Mouse (Mus musculus) small intestine, adult 2 months (tissue): ENCODE results near the gene Rabggtb. TPM values are rescaled to one million over a fixed set of nuclear protein-coding genes. Genes with fewer than 3 reads are reported as not detected.

Source experiments
- H3K27ac ChIP-seq: fragments of 200-500 bp; 2 replicates; pipeline ENCODE4 v1.5.1; 2012; ENCODE audit warnings: low read depth, low read length, control low read depth, inconsistent platforms; ENCODE audit not compliant: insufficient read depth
- H3K27me3 ChIP-seq: fragments of 200-500 bp; 2 replicates; pipeline ENCODE4 v1.6.1; 2012; ENCODE audit warnings: mild to moderate bottlenecking, moderate library complexity, low read length, inconsistent platforms; ENCODE audit not compliant: control insufficient read depth, insufficient read depth
- H3K36me3 ChIP-seq: fragments of 200-500 bp; 2 replicates; pipeline ENCODE4 v1.6.1; 2012; ENCODE audit warnings: mild to moderate bottlenecking, low read length, control low read depth, inconsistent platforms; ENCODE audit not compliant: control insufficient read depth, insufficient read depth
- H3K4me1 ChIP-seq: fragments of 200-500 bp; 2 replicates; pipeline ENCODE4 v1.6.1; 2012; ENCODE audit warnings: low read length, inconsistent platforms, mixed read lengths; ENCODE audit not compliant: control insufficient read depth, insufficient read depth, insufficient read length
- H3K4me3 ChIP-seq: fragments of 200-500 bp; 2 replicates; pipeline ENCODE4 v1.5.1; 2012; ENCODE audit warnings: low read depth, mild to moderate bottlenecking, control low read depth, inconsistent platforms, low read length, moderate library complexity
- CTCF ChIP-seq: fragments of 200-500 bp; IDR thresholded peaks from 2 replicates; pipeline ENCODE4 v1.5.1; 2012; ENCODE audit warnings: low read depth, mild to moderate bottlenecking, control low read depth, inconsistent platforms, low read length, moderate library complexity, mixed read lengths; ENCODE audit not compliant: insufficient replicate concordance, insufficient read length; ENCODE audit errors: extremely low read depth
- POLR2A ChIP-seq: fragments of 200-500 bp; IDR thresholded peaks from 2 replicates; pipeline ENCODE4 v1.6.1; 2012; ENCODE audit warnings: low read depth, mild to moderate bottlenecking, control low read depth, inconsistent platforms, low read length, moderate library complexity
- WGBS: fragments of 180-500 bp; shearing (Covaris S2); methylation state at CpG from one replicate; pipeline ENCODE4 v1.1.7; 2018; 5-methylcytosine and 5-hydroxymethylcytosine counted together
- polyA plus RNA-seq: library from polyadenylated mRNA; depleted of rRNA; stranded (reverse); fragments of >200 nt; gene quantifications from 2 replicates; pipeline ENCODE4 v1.2.3, GENCODE M21; 2012

Rabggtb gene
- polyA plus RNA-seq, 1 experiment, result 15.2 TPM

DNA sequence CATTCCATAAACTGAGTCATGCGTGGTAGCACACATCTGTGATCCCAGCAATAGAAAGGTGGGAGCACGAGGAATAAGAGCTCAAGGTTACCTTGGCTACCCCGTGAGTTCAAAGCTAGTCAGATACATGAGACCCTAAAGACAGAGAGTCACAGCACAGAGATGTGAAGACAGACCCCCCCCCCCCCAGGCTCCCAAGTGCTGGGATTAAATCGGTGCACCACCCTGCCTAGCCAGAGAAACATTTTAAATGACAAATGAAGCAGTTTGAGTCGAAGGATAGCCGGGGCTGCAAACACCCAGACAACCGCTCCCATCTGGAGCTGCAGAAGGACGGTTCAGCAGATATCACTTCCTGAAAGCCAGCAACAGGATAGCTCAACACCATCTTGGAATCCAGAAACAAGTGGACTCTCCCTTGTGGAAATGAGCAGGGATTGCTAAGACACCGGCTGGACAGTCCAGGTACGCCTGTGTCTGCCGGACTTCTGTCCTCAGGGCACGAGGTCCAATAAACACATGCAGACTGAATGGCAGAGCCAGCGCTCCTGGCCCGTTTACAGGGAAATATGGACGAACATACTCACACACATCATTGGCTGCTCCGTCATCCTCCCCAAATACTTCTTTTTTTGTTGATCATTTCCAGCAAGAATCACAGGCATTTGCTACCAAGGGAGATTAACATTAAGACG lies 24.5 kb upstream of the Rabggtb start:
- Histone ChIP-seq H3K36me3 (peaks cover 44% of the 10 kb centered on the region), H3K27ac (no peak overlapping the region), H3K4me3 (no peak overlapping the region), H3K4me1 (no peaks in the 10 kb centered on the region), H3K27me3 (no peaks in the 10 kb centered on the region)
- WGBS, result 93% methylated on average over 17 of the region's 17 CpGs
- TF ChIP-seq POLR2A, result no peak
- TF ChIP-seq CTCF, result no peak

GRCm38 (mm10) chr3:153935878-153936277 lies 23.1 kb upstream of the Rabggtb start:
- Histone ChIP-seq H3K36me3 (peaks cover 41% of the 10 kb centered on the region), H3K27ac (no peak overlapping the region)
- WGBS, result 79% methylated on average over 9 of the region's 9 CpGs

GRCm38 (mm10) chr3:153932461-153932860 lies 19.7 kb upstream of the Rabggtb start:
- peaks cover 45% of the 10 kb centered on the region for H3K36me3 ChIP-seq
- no peak overlapping the region for H3K27ac ChIP-seq
- H3K4me3 ChIP-seq, result no peak overlapping the region
- WGBS, result 93% methylated on average over 5 of the region's 5 CpGs
- H3K4me1 ChIP-seq, result no peaks in the 10 kb centered on the region
- no peaks in the 10 kb centered on the region for H3K27me3 ChIP-seq
- TF ChIP-seq POLR2A (no peak), CTCF (no peak)

More at GRCm38 (mm10) chr3:153935878-153936277, 23.1 kb upstream of the Rabggtb start:
- Histone ChIP-seq H3K4me3 (no peak overlapping the region), H3K4me1 (no peaks in the 10 kb centered on the region), H3K27me3 (no peaks in the 10 kb centered on the region)
- TF ChIP-seq POLR2A, result no peak
- no peak for TF ChIP-seq CTCF

GRCm38 (mm10) chr3:153929526-153929925 lies 16.7 kb upstream of the Rabggtb start:
- Histone ChIP-seq H3K27ac (no peak overlapping the region), H3K36me3 (peaks cover 47% of the 10 kb centered on the region), H3K4me3 (no peak overlapping the region), H3K4me1 (no peaks in the 10 kb centered on the region), H3K27me3 (no peaks in the 10 kb centered on the region)
- no peak for TF ChIP-seq POLR2A
- TF ChIP-seq CTCF, result no peak
- WGBS, result 89% methylated on average over 11 of the region's 11 CpGs

DNA sequence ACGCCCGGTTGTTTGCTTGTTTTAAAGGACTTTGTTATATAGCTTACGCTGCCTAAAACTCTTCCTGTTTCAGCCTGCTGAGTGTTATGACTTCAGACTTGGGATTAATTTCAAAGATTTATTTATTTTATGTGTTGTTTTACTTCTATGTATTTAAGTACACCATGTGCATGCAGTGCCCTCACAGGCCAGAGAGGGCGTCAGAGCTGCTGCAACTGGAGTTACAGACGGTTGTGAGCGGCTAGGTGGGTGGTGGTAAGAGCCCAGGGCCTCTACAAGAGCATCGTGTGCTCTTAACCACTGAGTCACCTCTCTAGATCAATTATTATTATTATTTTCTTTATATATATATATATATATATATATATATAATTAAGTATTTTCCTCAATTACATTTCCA lies 13.5 kb upstream of the Rabggtb start:
- H3K4me3 ChIP-seq, result no peak overlapping the region
- 88% methylated on average over 7 of the region's 7 CpGs for WGBS
- TF ChIP-seq CTCF (no peak), POLR2A (no peak)
- peaks cover 43% of the 10 kb centered on the region for H3K36me3 ChIP-seq
- H3K27ac ChIP-seq, result no peak overlapping the region
- no peaks in the 10 kb centered on the region for H3K27me3 ChIP-seq
- no peaks in the 10 kb centered on the region for H3K4me1 ChIP-seq

- no peak for TF ChIP-seq CTCF
- no peak for TF ChIP-seq POLR2A
- no peaks in the 10 kb centered on the region for H3K4me1 ChIP-seq
- no peak overlapping the region for H3K27ac ChIP-seq
- no peak overlapping the region for H3K4me3 ChIP-seq
- WGBS, result 72% methylated on average over 10 of the region's 10 CpGs
- no peaks in the 10 kb centered on the region for H3K27me3 ChIP-seq
- H3K36me3 ChIP-seq, result peaks cover 29% of the 10 kb centered on the region
Observed at GRCm38 (mm10) chr3:153921147-153921910, 8.5 kb upstream of the Rabggtb start.

DNA sequence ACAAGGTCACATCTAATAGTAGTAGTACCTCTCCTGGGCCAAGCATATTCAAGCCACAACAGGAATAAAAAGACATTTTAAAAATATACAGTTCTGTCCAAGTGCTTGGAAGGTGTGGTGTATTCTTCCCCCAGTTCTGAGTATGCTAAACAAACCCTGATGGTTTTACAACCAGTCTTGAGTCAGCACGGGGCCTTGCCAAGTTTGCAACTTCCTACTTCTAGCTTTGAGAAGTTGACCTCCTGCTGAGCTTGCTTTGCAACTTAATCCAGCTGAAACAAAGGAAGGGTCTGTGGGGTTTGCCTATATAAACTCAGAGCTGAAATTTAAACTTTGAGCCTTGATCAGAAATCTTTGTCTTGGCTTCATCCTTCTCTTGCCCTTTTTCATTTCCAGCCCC lies 4.4 kb upstream of the Rabggtb start:
- Histone ChIP-seq H3K4me3 (no peak overlapping the region), H3K36me3 (peaks cover 8% of the 10 kb centered on the region), H3K4me1 (no peaks in the 10 kb centered on the region), H3K27me3 (no peaks in the 10 kb centered on the region), H3K27ac (no peak overlapping the region)
- 2% methylated on average over 1 of the region's 1 CpGs for WGBS
- TF ChIP-seq POLR2A (no peak), CTCF (no peak)
